Mouse (Mus musculus) heart, embryonic 12.5 days (tissue): Measurements from ENCODE around the gene Bivm. TPM values are rescaled to one million over a fixed set of nuclear protein-coding genes. Genes with fewer than 3 reads are reported as not detected.

Experiments used
- ATAC-seq: fragments of 200-750 bp; cut with Nextera tagmentation; 2 replicates; pipeline ENCODE4 v1.8.0; 2017; ENCODE audit warnings: moderate TSS enrichment, moderate library complexity; ENCODE audit not compliant: insufficient number of reproducible peaks, low FRiP score
- H3K27ac ChIP-seq: fragments of 300-500 bp; sonication (generic); 2 replicates; pipeline ENCODE4 v1.5.1; 2016; ENCODE audit warnings: mild to moderate bottlenecking, moderate library complexity; ENCODE audit not compliant: poor library complexity, severe bottlenecking
- H3K27me3 ChIP-seq: fragments of 300-500 bp; sonication (generic); replicated peaks from 2 replicates; pipeline ENCODE4 v1.6.1; 2016; ENCODE audit warnings: mild to moderate bottlenecking, moderate library complexity
- H3K36me3 ChIP-seq: fragments of 300-500 bp; sonication (generic); 2 replicates; pipeline ENCODE4 v1.6.1; 2016; ENCODE audit warnings: mild to moderate bottlenecking, moderate library complexity
- H3K4me1 ChIP-seq: fragments of 300-500 bp; sonication (generic); replicated peaks from 2 replicates; pipeline ENCODE4 v1.6.1; 2016; ENCODE audit warnings: mild to moderate bottlenecking
- H3K4me2 ChIP-seq: fragments of 300-500 bp; sonication (generic); 2 replicates; pipeline ENCODE4 v1.6.1; 2016; ENCODE audit warnings: mild to moderate bottlenecking, moderate library complexity
- H3K4me3 ChIP-seq: fragments of 300-500 bp; sonication (generic); 2 replicates; pipeline ENCODE4 v1.5.1; 2016; ENCODE audit warnings: mild to moderate bottlenecking
- H3K9ac ChIP-seq: fragments of 300-500 bp; sonication (generic); 2 replicates; pipeline ENCODE4 v1.6.1; 2016; ENCODE audit warnings: mild to moderate bottlenecking, moderate library complexity
- H3K9me3 ChIP-seq: fragments of 300-500 bp; sonication (generic); replicated peaks from 2 replicates; pipeline ENCODE4 v1.6.1; 2016; ENCODE audit warnings: mild to moderate bottlenecking, moderate library complexity
- WGBS: fragments of 180-500 bp; shearing (Covaris S2); methylation state at CpG from one replicate; pipeline ENCODE4 v1.1.7; 2016; 5-methylcytosine and 5-hydroxymethylcytosine counted together
- polyA plus RNA-seq: library from polyadenylated mRNA; unstranded; fragments of >200 nt; fragmentation: Nextera tagmentation; extraction: Ambion mirVana; gene quantifications from 2 replicates; pipeline ENCODE4 v1.2.1, GENCODE M21; 2016

Bivm gene
- polyA plus RNA-seq, 1 experiment from 2014 or later: 14.9 TPM

GRCm38 (mm10) chr1:44178086-44178485, 59.3 kb downstream of the Bivm start:
- Histone ChIP-seq H3K4me1 (no peaks in the 10 kb centered on the region), H3K27me3 (no peaks in the 10 kb centered on the region), H3K9ac (no peak overlapping the region), H3K36me3 (peaks cover 73% of the 10 kb centered on the region), H3K4me3 (no peak overlapping the region), H3K27ac (no peak overlapping the region), H3K9me3 (no peaks in the 10 kb centered on the region), H3K4me2 (no peak overlapping the region)
- no peak for ATAC-seq
- WGBS: 87% methylated on average over 5 of the region's 5 CpGs

GRCm38 (mm10) chr1:44186396-44186795, 67.6 kb downstream of the Bivm start:
- no peak overlapping the region for H3K4me3 ChIP-seq
- H3K27ac ChIP-seq: no peak overlapping the region
- H3K9ac ChIP-seq: no peak overlapping the region
- peaks cover 13% of the 10 kb centered on the region for H3K36me3 ChIP-seq
- ATAC-seq: no peak
- no peaks in the 10 kb centered on the region for H3K4me1 ChIP-seq
- H3K9me3 ChIP-seq: no peaks in the 10 kb centered on the region
- H3K27me3 ChIP-seq: no peaks in the 10 kb centered on the region
- H3K4me2 ChIP-seq: no peak overlapping the region

Other genes with a start within 250 kb of the Bivm start
- gene Tpp2, start 185.3 kb upstream of the Bivm start, polyA plus RNA-seq: 55.2 and 56.0 TPM in 2 replicates
- 0.39 and 0.43 TPM in 2 replicates for gene Mettl21c, start 98.9 kb upstream of the Bivm start, polyA plus RNA-seq
- 0.06 TPM in 1 of 2 replicates, not detected in the other for gene Gm8251, start 57.0 kb upstream of the Bivm start, polyA plus RNA-seq
- 77.2 and 77.7 TPM in 2 replicates for gene Tex30, start 16.5 kb upstream of the Bivm start, polyA plus RNA-seq
- gene Kdelc1, start 149 bp upstream of the Bivm start, polyA plus RNA-seq: 50.9 and 54.7 TPM in 2 replicates
- 16.8 and 19.1 TPM in 2 replicates for gene Ercc5, start 28.8 kb downstream of the Bivm start, polyA plus RNA-seq
- not detected in 2 replicates for gene Mettl21e, start 100.0 kb downstream of the Bivm start, polyA plus RNA-seq